Mouse (Mus musculus): ENCODE measurements at regions not wholly inside any gene's neighbourhood (a gene's known extent, or its start where the extent isn't known, plus 50 kb on each side); places are given as distances from the start of the nearest gene placed in this dataset.

- H3K9me3 ChIP-seq (replicated peaks; ENCODE audit: control insufficient read depth, low read length, poor library complexity, severe bottlenecking), result no peaks in the 10 kb centered on the region
- no peaks in the 10 kb centered on the region for H3K27me3 ChIP-seq (ENCODE audit: control insufficient read depth, insufficient read depth, low read depth, low read length)
- H3K4me2 ChIP-seq (ENCODE audit: low read length), result no peak overlapping the region
- H3K4me3 ChIP-seq (ENCODE audit: low read depth, low read length), result no peak overlapping the region
- no peak overlapping the region for H3K9ac ChIP-seq (ENCODE audit: low read depth, low read length)
- no peaks in the 10 kb centered on the region for H3K36me3 ChIP-seq (ENCODE audit: control insufficient read depth, insufficient read depth, low read length)
- 74% methylated on average over 9 of the region's 9 CpGs for WGBS
- no peak for ATAC-seq
- H3K4me1 ChIP-seq (ENCODE audit: control insufficient read depth, insufficient read depth, low read length), result no peaks in the 10 kb centered on the region
- no peak overlapping the region for H3K27ac ChIP-seq (ENCODE audit: low read length)
Measured at GRCm38 (mm10) chr13:32649982-32650381, 133.8 kb downstream of the Mylk4 start.

GRCm38 (mm10) chr13:32643030-32643750 lies 140.6 kb downstream of the Mylk4 start:
- Histone ChIP-seq H3K9ac (ENCODE audit: low read depth, low read length) (no peak overlapping the region), H3K27me3 (ENCODE audit: control insufficient read depth, insufficient read depth, low read depth, low read length) (no peaks in the 10 kb centered on the region), H3K36me3 (ENCODE audit: control insufficient read depth, insufficient read depth, low read length) (no peaks in the 10 kb centered on the region), H3K9me3 (replicated peaks; ENCODE audit: control insufficient read depth, low read length, poor library complexity, severe bottlenecking) (no peaks in the 10 kb centered on the region), H3K27ac (ENCODE audit: low read length) (no peak overlapping the region), H3K4me2 (ENCODE audit: low read length) (no peak overlapping the region), H3K4me3 (ENCODE audit: low read depth, low read length) (no peak overlapping the region), H3K4me1 (ENCODE audit: control insufficient read depth, insufficient read depth, low read length) (no peaks in the 10 kb centered on the region)
- no peak for ATAC-seq
- WGBS, result 69% methylated on average over 5 of the region's 5 CpGs

DNA sequence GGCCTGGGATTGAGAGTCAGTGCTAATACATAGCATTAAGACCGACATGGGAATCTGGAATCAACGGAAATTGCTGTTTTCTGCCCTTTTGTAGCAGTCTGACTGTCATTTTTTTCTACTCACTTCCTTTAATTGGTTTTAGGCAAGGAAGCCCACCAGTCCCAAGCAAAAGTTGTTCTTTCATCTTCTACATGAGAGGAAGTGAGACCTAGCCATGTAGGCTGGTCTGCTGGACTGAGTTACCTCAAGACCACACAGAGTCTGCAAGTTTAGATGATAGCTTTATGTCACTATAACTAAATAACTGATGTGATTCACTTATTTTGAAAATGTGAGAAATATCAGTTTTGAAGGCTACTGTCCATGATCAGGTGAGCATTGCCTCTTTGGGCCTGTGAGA lies 142.8 kb downstream of the Mylk4 start:
- no peak for ATAC-seq
- no peaks in the 10 kb centered on the region for H3K9me3 ChIP-seq (replicated peaks; ENCODE audit: control insufficient read depth, low read length, poor library complexity, severe bottlenecking)
- H3K9ac ChIP-seq (ENCODE audit: low read depth, low read length), result no peak overlapping the region
- H3K4me2 ChIP-seq (ENCODE audit: low read length), result no peak overlapping the region
- H3K36me3 ChIP-seq (ENCODE audit: control insufficient read depth, insufficient read depth, low read length), result no peaks in the 10 kb centered on the region
- H3K4me3 ChIP-seq (ENCODE audit: low read depth, low read length), result no peak overlapping the region
- no peaks in the 10 kb centered on the region for H3K4me1 ChIP-seq (ENCODE audit: control insufficient read depth, insufficient read depth, low read length)
- H3K27me3 ChIP-seq (ENCODE audit: control insufficient read depth, insufficient read depth, low read depth, low read length), result no peaks in the 10 kb centered on the region
- no peak overlapping the region for H3K27ac ChIP-seq (ENCODE audit: low read length)
- 97% methylated on average over 2 of the region's 2 CpGs for WGBS

DNA sequence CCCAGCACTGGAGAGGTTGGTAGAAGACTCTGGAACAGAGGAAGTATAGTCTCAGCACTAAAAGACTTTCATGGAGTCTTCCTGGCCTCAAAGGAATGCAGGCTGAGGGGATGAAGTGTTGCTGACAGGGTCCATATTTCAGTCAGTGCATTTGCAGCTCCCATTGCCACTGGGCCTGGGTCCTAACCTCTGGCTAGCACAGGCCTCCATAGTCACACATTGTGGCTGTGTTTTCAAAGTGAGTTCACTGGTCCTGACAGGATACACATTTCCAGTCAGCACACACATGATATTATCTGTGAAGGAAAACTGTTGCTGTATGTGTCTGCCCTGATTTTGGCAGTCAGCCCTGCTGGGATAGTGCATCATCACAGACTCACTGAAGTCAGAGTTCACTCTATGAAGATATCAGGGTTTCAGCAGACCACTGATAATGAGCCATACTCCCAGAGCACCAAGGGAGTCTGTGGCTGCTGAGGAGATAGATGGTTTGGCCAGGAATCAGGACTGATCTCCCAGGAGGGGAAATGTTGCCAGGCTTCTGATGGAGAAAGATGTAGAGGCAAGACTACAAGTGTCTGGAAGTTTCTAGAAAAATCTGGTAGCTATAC lies 153.5 kb downstream of the Mylk4 start:
- ATAC-seq, result no peak
- no peak overlapping the region for H3K4me3 ChIP-seq (ENCODE audit: low read depth, low read length)
- no peaks in the 10 kb centered on the region for H3K9me3 ChIP-seq (replicated peaks; ENCODE audit: control insufficient read depth, low read length, poor library complexity, severe bottlenecking)
- no peak overlapping the region for H3K4me2 ChIP-seq (ENCODE audit: low read length)
- no peaks in the 10 kb centered on the region for H3K27me3 ChIP-seq (ENCODE audit: control insufficient read depth, insufficient read depth, low read depth, low read length)
- H3K27ac ChIP-seq (ENCODE audit: low read length), result no peak overlapping the region
- H3K36me3 ChIP-seq (ENCODE audit: control insufficient read depth, insufficient read depth, low read length), result no peaks in the 10 kb centered on the region
- H3K9ac ChIP-seq (ENCODE audit: low read depth, low read length), result no peak overlapping the region
- H3K4me1 ChIP-seq (ENCODE audit: control insufficient read depth, insufficient read depth, low read length), result no peaks in the 10 kb centered on the region

- H3K4me2 ChIP-seq (ENCODE audit: low read length), result no peak overlapping the region
- H3K27ac ChIP-seq (ENCODE audit: low read length), result no peak overlapping the region
- no peaks in the 10 kb centered on the region for H3K36me3 ChIP-seq (ENCODE audit: control insufficient read depth, insufficient read depth, low read length)
- H3K4me3 ChIP-seq (ENCODE audit: low read depth, low read length), result no peak overlapping the region
- 57% methylated on average over 6 of the region's 6 CpGs for WGBS
- no peaks in the 10 kb centered on the region for H3K4me1 ChIP-seq (ENCODE audit: control insufficient read depth, insufficient read depth, low read length)
- no peaks in the 10 kb centered on the region for H3K27me3 ChIP-seq (ENCODE audit: control insufficient read depth, insufficient read depth, low read depth, low read length)
- ATAC-seq, result no peak
- no peaks in the 10 kb centered on the region for H3K9me3 ChIP-seq (replicated peaks; ENCODE audit: control insufficient read depth, low read length, poor library complexity, severe bottlenecking)
- no peak overlapping the region for H3K9ac ChIP-seq (ENCODE audit: low read depth, low read length)
Measured at GRCm38 (mm10) chr13:32613916-32614315, 169.8 kb downstream of the Mylk4 start.

GRCm38 (mm10) chr13:32611551-32612295 lies 172.0 kb downstream of the Mylk4 start:
- 80% methylated on average over 13 of the region's 13 CpGs for WGBS
- ATAC-seq, result no peak
- Histone ChIP-seq H3K4me2 (ENCODE audit: low read length) (no peak overlapping the region), H3K27me3 (ENCODE audit: control insufficient read depth, insufficient read depth, low read depth, low read length) (no peaks in the 10 kb centered on the region), H3K27ac (ENCODE audit: low read length) (no peak overlapping the region), H3K4me1 (ENCODE audit: control insufficient read depth, insufficient read depth, low read length) (no peaks in the 10 kb centered on the region), H3K36me3 (ENCODE audit: control insufficient read depth, insufficient read depth, low read length) (no peaks in the 10 kb centered on the region), H3K9me3 (replicated peaks; ENCODE audit: control insufficient read depth, low read length, poor library complexity, severe bottlenecking) (no peaks in the 10 kb centered on the region), H3K9ac (ENCODE audit: low read depth, low read length) (no peak overlapping the region), H3K4me3 (ENCODE audit: low read depth, low read length) (no peak overlapping the region)

DNA sequence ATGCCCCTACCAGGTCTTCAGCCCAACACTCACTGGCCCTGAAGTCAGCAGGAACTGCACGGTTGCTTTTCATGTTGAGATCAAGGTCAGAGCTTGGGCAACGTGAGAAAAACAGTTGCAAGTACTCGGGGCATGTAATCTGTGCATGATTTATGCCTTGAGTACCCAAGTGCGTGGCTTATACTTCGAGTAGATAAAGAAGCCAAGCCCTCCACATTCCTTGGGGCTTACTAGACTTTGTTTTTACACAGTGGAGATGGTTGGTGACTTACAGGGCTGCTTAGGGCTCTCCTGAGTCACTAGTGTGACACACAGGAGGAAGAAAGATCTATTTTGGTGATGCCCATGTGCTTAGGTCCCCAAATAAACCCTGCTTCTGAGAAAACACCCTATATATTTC lies 172.8 kb downstream of the Mylk4 start:
- WGBS, result 74% methylated on average over 5 of the region's 5 CpGs
- no peak overlapping the region for H3K4me2 ChIP-seq (ENCODE audit: low read length)
- H3K9me3 ChIP-seq (replicated peaks; ENCODE audit: control insufficient read depth, low read length, poor library complexity, severe bottlenecking), result no peaks in the 10 kb centered on the region
- H3K4me3 ChIP-seq (ENCODE audit: low read depth, low read length), result no peak overlapping the region
- no peaks in the 10 kb centered on the region for H3K27me3 ChIP-seq (ENCODE audit: control insufficient read depth, insufficient read depth, low read depth, low read length)
- H3K9ac ChIP-seq (ENCODE audit: low read depth, low read length), result no peak overlapping the region
- H3K27ac ChIP-seq (ENCODE audit: low read length), result no peak overlapping the region
- no peak for ATAC-seq
- H3K4me1 ChIP-seq (ENCODE audit: control insufficient read depth, insufficient read depth, low read length), result no peaks in the 10 kb centered on the region
- no peaks in the 10 kb centered on the region for H3K36me3 ChIP-seq (ENCODE audit: control insufficient read depth, insufficient read depth, low read length)

DNA sequence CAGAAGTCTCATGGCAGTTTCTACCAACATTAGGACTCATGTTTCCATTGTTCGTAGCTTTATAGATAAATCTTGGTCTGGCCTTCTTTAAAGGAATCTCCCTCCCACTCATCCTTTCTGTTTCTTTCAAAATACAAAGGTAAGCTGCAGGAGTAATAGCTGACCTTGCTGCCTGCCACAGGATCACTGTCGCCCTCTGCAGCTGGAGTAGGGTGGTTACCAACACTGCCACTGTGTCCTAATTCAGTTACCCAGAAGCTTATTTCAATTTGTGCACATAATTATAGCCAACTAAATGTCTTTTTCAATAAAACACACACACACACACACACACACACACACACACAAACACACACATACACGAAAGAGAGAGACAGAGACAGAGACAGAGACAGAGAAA lies 175.3 kb downstream of the Mylk4 start:
- no peaks in the 10 kb centered on the region for H3K9me3 ChIP-seq (replicated peaks; ENCODE audit: control insufficient read depth, low read length, poor library complexity, severe bottlenecking)
- no peak overlapping the region for H3K9ac ChIP-seq (ENCODE audit: low read depth, low read length)
- H3K4me2 ChIP-seq (ENCODE audit: low read length), result no peak overlapping the region
- H3K27ac ChIP-seq (ENCODE audit: low read length), result no peak overlapping the region
- no peak for ATAC-seq
- H3K27me3 ChIP-seq (ENCODE audit: control insufficient read depth, insufficient read depth, low read depth, low read length), result no peaks in the 10 kb centered on the region
- no peaks in the 10 kb centered on the region for H3K4me1 ChIP-seq (ENCODE audit: control insufficient read depth, insufficient read depth, low read length)
- no peaks in the 10 kb centered on the region for H3K36me3 ChIP-seq (ENCODE audit: control insufficient read depth, insufficient read depth, low read length)
- no peak overlapping the region for H3K4me3 ChIP-seq (ENCODE audit: low read depth, low read length)
- WGBS, result 71% methylated on average over 3 of the region's 3 CpGs

DNA sequence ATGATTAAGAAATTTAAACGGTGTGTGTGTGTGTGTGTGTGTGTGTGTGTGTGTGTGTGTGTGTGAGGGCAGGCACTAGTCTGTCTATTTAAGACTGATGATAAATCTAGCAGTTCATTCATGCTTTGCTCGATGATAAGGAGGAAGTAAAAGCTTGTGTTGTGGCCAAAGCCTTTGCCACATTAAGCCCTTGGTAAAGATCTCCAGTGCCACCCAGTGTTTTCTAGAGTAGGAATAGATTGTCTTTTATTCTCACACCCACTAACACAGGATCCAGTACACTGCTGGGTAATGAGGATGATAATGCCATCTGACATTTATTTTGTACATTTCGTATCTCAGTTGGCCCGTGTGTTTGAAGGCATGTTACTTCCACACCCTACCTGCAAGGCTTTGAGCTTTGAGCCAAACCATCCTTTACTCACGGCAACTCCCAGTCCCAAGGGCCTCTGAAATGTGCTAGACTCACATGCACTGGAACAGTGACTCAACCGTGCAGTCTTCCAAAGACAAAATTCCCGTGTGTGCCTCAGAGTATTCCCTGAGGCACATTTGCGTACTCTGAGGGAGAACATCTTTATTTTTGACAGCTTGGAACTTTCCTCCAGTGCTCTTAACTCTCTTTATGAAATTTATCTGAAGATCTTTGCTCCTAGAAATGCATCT lies 179.7 kb downstream of the Mylk4 start:
- WGBS, result 83% methylated on average over 8 of the region's 8 CpGs

More for the DNA sequence above, 179.7 kb downstream of the Mylk4 start:
- H3K4me2 ChIP-seq (ENCODE audit: low read length), result no peak overlapping the region
- no peak overlapping the region for H3K4me3 ChIP-seq (ENCODE audit: low read depth, low read length)
- H3K27ac ChIP-seq (ENCODE audit: low read length), result no peak overlapping the region
- no peaks in the 10 kb centered on the region for H3K9me3 ChIP-seq (replicated peaks; ENCODE audit: control insufficient read depth, low read length, poor library complexity, severe bottlenecking)
- no peaks in the 10 kb centered on the region for H3K27me3 ChIP-seq (ENCODE audit: control insufficient read depth, insufficient read depth, low read depth, low read length)
- no peaks in the 10 kb centered on the region for H3K36me3 ChIP-seq (ENCODE audit: control insufficient read depth, insufficient read depth, low read length)
- no peaks in the 10 kb centered on the region for H3K4me1 ChIP-seq (ENCODE audit: control insufficient read depth, insufficient read depth, low read length)
- no peak overlapping the region for H3K9ac ChIP-seq (ENCODE audit: low read depth, low read length)
- no peak for ATAC-seq
